Mouse (Mus musculus) testis, postnatal 10 days (tissue): Measurements from ENCODE around the gene Ric1.
"Not testable (repeated sequence)": the region's sequence is repeated elsewhere in the genome, so short reads cannot be mapped to it uniquely, and the experiment has no call there.

Experiments used
- DNase-seq: peaks from one replicate; pipeline ENCODE4 v3.0.0; 2021; ENCODE audit warnings: low spot score

The Ric1 gene

DNA sequence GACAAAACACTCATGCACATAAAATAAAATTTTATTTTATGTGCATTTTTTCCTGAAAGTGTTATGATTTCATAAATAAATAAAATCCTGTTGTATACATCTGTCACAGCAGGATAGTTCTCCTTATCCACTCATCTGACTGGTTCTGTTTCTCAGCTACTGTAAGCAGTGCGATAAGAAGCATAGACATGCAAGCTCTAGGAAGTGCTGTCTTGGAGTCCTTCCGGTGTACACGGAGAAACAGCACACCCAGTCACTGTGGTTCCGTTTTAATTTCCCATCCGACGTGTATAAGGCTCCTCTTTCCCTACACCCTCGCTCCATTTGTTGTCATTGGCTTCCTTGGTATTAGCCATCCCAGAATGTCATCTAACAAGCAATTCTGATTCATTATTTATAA is 24.2 kb upstream of the Ric1 start:
- no peak for DNase-seq

DNA sequence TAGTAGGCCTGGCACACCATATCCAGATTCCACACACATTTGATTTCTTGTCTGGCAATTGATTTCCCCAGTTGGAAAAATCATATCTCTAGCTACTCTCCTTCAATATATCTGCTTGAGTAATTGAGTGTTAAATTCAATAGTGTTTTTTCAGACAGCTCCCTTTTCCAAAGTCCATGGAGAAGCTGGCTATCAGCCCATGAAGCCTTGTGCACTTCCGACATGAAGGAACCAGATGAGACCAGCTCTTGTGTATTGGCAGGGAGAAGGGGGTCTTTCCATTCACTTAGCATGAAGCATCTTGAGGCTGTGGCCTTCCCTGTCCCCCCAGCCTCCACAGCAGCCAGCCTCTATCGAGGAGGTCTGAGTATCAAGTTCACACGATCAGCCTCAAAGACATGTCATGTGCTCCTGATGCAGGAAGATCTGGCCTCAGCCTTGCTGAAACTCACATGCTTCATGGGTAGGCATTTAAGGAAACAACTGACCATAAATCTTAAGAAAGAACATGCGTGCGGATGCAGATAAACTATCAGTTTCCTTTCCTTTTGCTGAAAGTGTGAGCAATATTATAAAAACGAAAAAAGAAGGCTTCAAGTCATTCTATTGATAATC is 23.1 kb upstream of the Ric1 start:
- no peak for DNase-seq

DNA sequence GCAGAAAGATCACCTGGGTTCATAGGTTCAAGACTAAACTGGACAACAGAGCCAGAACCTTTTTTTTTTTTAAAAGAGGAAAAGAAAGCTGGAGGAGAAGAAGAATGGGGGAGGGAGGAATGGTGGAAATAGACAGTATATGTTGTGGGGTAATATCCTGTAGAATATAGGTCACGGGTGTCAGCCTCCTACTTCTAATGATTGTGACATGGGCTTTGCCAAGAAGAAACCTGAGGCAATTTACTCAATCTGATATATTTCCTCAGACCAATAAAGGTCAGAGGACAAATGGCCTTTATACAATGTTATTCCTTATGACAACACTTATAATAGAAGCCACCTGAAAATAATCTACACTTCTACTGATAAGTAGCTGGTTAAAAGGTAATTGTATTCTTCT is 21.7 kb upstream of the Ric1 start:
- no peak for DNase-seq

DNA sequence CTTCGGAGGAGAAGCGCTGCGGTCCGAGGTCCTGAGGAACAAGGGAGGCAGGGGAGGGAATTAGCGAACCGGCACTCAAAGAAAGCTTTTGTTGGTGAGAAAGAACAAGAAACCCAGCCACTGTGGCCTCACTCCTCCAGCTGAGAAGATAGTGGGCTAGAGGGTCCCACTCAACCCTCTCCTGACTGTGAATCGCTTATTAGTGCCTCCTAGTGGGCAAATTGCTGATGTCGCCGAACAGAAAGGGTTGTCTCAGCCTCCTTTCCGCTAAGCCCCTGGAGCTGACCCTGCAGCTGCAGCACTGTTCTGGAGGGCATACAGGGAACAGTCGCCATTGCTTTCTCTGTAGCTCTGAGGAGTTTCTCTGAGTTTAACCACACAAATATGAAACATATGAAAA is 21.0 kb upstream of the Ric1 start:
- peak; percentile 58 for DNase-seq

DNA sequence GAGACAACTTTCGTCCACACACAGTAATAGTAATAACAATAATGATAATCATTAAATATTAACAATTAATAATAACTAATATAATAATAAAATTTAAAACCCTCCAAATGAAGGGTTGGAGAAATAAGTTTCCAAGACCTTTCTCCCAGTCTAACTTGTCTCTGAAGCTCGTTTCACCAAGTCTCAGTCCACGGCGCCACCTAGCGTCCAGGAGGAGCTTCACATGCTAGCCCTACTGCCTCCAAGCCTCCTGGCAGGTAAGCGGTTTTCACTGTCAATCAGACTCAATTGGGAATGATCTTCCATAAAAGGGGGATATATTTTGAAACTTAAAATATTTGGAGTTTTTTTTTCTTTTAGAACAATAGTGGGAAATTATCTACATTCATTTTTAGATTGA is 20.6 kb upstream of the Ric1 start:
- peak; percentile 89 for DNase-seq

DNA sequence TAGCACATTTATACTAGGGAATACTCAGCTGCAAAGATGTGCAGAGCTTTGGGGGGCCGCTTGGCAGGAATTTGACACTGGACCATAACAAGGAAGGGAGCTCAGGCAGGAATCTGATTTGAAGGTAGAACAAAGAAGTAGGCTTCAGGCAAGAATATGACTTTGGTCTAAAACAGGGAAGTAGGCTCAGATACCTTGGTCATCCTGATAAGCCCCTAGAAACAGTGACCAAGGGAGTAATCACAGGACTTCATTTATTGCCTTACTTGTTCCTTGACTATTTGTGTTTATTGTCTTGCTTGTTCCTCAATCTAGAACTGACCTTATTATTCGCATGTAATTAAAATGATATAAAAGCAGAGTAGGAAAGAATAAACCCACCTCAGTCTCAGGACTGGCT is 18.0 kb upstream of the Ric1 start:
- no peak for DNase-seq

DNA sequence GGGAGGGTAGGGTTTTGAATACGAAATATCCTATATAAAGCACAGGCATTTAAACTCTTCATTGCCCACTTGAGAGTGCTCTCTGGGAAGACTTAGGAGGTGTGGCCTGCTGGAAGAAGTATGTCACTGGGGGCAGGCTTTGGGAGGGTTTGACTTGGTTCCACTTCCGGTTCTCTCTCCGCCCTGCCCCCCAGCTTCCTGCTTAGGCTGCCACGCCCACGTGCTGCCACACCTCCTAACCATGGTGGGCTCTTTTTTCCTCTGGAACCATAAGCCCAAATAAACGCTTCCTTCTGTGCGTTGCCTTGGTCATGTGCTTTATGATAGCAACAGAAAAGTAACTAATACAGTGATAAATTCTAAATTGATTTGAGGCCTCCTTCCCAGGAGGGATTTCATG is 16.5 kb upstream of the Ric1 start:
- DNase-seq, result peak; percentile 51

DNA sequence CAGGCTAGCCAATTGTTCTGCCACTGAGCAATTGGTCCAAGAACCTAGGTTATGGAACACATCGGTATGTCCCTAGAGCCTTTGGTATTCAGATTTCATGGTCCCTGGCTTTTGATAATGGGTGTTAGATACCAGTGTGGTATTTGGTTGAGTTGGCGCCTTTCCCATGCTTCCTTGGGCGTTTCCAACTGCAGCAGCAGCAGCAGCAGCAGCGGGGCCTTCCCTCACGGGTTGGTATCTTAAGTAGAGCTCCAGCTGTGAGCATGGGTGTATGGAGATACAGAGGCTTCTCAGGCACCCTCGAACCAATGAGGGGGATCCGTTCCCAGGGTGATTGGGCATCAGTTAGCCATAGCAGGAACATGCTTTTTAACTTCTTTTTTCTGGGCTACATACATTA is 13.9 kb upstream of the Ric1 start:
- DNase-seq, result no peak

DNA sequence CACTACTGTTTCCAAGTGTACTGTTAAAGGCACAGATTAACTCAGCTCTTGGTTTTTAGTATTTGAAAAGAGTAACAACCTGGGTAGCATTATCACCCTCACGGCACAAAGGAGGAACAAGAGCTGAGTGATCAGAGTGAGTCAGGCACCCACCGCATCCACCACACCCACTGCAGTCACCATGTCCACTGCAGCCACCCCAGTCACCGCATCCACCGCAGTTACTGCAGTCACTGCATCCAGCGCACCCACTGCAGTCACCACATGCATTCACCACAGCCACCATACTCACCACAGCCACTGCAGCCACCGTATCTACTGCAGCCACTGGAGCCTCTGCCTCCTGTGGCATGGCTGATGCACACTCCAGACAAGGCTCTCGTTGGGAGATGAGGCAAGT is 12.2 kb upstream of the Ric1 start:
- no peak for DNase-seq

DNA sequence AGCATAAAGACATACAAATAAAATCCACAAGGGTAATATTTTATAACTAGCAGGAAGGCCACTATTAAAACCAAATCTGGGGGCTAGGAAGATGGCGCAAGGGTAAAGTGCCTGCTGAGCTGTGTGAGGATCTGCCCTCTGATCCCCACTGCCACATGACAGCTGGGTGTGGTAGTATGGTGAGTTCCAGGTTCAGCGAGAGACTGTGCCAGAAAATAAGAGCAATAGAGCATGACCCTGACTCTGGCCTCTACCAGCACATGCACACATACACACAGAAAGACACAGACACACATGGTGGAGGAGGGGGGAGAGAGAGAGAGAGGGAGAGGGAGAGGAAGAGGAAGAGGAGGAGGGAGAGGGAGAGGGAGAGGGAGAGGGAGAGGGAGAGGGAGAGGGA is 10.3 kb upstream of the Ric1 start:
- DNase-seq, result no peak

DNA sequence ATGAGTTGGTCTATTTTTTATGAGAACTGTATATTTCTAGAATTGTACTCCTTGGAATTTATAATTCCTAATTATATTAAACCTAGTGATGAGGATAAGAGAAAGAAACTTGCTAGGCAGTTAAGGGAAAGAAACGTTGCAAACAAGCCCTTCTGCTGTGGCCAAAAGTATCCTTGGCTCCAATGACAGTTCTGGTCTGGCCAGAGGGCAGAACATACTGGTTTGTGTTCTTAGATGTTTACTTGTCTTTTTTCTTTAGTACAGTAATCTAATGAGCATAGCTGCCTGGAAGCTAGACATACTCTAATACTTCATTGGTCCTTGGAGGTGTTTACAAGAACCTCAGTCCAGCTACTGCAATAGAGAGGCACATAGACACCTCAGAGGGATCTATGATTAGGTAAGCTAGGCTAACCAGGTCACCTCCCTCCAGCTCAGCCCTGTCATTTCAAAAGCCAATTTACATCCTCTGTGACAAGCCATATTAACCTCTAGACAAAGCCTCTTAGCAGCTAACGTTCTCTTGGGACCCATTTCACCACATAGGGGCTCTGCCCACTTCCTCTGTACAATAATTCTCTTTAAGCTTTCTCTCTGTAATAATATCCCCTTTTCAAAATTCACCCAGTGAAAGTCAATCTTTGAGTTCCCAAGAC is 8.8 kb upstream of the Ric1 start:
- no peak for DNase-seq

DNA sequence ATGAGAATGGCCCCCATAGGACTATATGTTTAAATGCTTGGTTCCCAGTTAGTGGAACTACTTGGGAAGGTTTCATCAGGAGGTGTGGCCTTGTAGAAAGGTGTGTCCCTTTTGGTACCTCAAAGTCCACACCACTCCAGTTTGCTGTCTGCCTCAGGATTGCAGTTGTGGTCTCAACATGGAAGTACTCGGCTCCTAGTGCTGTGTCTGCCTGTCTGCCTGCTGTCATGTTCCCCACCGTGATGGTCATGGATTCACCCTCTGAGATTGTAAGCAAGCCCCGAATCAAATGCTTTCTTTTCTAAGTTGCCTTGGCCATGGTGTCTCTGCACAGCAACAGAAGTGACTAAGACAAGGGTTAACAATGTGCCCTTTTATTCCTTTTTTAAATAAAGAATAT is 8.0 kb upstream of the Ric1 start:
- no peak for DNase-seq

DNA sequence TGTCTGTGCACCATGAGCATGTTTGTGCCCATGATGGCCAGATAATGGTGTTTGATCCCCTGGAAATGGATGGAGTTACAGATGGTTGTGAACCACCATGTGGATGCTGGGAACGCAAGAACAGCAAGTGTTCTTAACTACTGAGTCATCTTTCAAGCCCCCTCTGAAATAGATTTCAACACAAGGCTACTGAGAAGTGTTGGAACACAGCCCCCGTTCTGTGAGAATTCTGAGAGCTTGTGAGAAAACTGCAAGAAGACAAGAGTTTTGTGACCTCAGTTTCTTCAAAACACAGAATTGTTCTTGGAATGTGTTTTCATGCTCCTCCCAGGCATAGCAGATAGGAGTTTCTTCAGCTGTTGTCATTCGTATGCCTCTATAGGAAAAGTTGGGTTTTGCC is 6.7 kb upstream of the Ric1 start:
- DNase-seq, result no peak

DNA sequence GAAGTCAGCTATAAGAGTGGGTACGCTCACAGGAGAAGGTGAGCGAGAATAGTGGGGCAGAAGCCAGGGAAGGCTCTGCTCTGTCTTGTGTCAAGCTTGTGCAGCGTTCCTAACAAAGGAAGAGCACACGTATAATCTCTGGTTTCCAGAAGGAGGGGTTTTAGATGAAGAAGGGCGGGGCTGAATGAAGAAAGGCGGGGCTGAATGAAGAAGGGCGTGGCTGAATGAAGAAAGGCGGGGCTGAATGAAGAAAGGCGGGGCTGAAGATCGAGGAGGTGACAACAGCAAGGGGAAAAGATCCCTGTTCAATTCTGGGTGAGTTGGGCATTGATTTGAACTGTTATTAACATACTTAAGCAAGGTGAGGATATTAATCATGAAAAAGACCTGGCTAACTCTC is 6.1 kb upstream of the Ric1 start:
- no peak for DNase-seq

DNA sequence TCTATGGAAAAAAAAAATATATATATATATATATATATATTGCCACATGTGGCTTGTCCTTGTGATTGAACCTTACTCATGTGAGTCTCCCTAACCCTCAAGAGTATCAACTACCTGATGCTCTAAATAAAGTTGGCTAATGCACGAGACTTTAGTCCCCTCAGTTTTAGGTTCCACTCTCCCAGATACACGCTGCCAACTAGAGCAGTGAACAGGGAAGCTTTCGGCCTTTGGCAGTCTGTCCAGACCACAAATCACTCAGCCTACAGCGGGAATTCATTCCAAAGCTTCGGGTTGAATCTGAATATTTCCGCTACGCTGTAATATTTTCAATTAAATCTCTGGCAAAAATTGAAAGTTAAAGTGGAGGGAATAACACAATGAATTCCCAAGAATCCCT is 3.7 kb upstream of the Ric1 start:
- DNase-seq, result no peak

DNA sequence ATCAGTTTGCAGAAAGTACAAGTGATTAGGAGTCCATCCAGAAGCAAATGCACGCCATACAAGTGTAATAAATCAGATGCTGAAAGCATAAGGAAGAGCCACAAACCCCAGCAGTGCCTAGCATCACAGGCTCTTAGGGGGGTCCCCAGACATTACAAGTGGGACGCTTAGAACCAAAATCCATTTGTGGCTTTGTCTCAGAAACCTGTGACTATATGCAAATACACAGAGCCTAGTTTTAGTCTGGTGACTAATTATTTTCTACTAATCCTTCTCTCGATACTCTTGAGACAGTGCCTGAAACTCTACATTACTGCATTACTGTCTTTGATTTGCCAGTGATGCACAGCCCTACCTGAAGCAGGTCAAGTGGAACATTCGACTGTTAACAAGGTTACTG is 3.2 kb upstream of the Ric1 start:
- DNase-seq, result no peak

DNA sequence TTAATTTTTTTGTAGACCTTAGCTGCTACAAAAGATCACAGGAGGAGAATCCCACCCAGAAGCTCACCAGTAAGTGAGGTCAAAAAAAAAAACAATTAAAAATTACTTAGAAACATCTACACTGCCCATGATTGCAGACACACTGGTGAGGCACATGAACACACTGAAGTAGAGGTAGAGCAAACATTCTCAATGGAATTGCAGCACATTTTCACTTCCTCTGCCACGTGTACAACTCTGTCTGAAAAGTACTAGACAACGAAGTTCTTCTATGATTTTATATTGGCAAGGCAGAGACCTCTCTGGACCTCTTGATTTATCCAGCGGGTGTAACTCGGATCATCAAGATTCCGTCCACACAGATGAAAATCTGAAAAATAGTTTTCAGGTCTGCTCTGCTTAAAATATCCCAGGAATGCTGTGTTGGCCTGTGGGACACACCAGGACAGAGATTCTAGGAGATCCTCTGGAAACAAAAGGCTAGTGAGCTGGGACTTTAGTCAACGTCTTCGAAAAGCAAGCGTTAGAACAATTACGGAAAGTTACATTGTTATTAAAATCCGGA is 1.0 kb upstream of the Ric1 start:
- no peak for DNase-seq

DNA sequence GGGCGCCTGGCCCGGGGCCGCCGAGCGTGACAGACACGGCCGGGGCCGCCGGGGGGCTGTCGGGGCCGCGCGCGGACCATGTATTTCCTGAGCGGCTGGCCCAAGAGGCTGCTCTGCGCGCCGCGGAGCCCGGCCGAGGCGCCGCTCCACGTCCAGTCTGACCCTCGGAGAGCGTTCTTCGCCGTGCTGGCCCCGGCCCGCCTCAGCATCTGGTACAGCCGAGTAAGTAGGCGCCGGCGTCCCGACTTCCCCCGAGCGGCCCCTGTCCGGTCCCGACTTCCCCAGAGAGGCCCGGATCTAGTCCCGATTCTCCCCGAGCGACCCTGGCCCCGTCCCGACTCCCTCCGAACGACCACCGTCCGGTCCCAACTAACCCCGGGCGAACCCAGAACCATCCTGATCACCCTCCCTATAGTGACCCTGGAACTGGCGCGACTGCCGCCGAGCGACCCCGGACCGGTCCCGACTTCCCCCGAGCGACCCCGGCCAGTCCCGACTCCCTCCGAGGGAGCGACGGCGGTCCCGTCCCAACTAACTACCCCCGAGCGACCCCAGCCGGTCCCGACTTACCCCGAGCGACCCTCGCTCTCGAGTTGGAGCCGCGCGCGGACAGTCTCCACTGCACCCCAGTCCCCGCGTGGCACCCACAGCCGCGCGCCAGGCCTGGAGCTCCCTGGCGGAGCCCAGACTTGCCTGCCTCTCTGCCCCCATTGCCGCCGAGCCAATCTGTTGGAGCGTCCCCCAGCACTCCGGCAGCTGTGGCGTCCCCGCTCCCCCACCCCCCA is 555 bp downstream of the Ric1 start:
- peak; percentile 73 for DNase-seq

DNA sequence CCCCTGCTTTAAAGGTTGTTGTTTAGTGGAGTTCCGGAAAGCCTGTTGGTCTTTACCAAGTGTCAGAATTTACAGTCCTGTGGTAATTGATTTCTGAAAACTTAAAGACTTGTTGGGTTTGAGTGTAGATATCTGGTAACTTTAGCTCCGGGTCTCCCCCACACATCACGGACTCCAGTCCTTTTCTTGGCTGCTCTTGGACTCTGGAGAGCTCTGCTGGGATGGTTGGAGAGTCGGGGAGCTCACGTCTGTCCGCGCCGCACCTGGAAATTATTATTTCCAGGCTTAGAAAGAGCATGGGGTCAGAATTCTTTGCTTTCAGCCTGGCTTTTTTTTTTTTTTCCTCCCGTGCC is 1.1 kb downstream of the Ric1 start:
- no peak for DNase-seq

DNA sequence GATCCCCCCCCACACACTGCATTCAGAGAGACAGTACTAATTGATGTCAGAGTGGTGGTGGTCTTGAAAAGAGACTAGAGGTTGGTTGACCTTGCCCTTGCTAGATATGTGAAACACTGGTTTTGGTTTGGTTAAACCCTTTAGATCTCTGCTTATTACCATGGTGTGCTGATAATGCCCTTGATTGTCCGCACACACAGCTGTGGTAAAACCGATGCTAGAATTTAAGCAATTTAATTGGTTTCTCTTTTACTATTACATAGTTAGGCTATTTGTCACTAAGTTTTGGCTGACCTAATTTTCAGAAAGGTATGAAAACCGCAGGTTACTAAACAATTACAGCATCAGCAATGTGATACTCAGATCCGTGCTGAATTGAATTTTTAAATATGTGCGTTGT is 1.6 kb downstream of the Ric1 start:
- no peak for DNase-seq

DNA sequence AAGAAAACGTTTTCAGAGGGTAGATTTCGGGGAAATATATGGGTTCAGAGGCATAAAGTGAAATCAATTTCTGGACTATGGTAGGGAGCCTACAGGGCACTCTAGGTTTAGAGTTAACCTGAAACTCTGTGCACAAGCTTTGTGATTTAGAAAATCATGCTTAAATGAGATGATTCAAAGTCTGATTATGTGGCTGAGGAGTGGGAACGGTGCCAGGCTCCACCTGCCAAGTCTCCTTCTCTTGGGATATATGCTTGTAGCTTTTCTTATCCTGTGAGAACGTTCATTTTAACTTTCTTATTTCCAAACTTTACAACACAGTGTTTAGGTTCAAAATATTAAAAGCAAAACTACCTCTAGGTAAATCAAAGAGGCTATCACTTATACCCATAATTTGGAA is 2.5 kb downstream of the Ric1 start:
- DNase-seq, result peak; percentile 57

DNA sequence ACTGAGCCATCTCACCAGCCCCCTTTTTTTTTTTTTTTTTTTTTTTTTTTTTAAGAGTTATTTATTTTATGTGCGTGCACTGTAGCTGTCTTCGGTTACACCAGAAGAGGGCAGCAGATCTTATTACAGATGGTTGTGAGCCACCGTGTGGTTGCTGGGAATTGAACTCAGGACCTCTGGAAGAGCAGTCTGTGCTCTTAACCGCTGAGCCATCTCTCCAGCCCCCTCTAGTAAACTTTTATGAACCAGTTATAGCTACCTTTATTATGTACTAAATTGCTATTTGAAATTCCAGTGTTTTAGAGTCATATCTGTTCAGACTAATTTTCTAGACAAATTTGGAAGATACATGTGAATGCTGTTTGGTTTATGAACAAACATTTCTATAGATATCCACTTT is 3.5 kb downstream of the Ric1 start:
- DNase-seq, result not testable (repeated sequence)

DNA sequence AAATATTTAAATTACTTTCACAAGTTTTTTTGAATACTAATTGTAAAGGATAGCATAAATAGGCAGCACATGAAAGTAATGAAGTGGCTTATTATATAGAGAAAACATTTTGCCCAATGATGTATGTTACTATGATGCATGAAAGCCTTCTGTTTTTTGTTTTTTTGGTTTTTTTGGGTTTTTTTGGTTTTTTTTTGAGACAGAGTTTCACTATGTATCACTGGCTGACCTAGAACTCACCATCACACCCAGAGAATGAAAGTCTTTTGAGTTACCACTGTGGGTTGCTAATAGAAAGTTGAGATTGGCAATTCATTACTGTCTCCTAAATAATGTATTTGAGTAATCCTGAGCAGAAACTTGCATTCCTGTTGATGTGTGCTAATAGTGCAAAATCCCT is 4.8 kb downstream of the Ric1 start:
- DNase-seq, result no peak
